Mouse (Mus musculus): ENCODE results near the gene Dock10.

DNA sequence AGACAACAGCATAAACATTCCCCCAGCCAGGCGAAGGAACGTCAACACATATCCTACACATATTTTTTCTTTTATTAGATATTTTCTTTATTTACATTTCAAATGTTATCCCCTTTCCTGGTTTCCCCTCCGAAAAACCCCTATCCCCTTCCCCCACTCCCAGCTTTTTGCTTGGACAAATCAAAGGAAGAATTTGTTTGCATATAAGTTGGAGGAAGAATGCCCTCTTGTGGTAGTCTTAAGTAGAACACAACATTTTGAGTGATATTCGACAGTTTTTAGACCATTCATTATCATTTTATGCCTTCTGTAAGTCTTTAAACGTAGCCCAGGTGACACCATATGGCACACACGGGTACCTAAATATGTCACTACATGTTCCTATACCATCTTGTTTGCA lies 242.5 kb downstream of the Dock10 start:
- no peak for TF ChIP-seq CTCF (IDR thresholded peaks at IDR 0.05; ENCODE audit: borderline replicate concordance, control insufficient read depth, extremely low read depth, insufficient read depth, low read length, poor library complexity)
- TF ChIP-seq POLR2A (IDR thresholded peaks at IDR 0.05; ENCODE audit: control insufficient read depth, extremely low read depth, insufficient read depth, low read length, poor library complexity), result no peak
